Mouse (Mus musculus): Measurements from ENCODE around the gene Tpk1. TPM values are rescaled to one million over a fixed set of nuclear protein-coding genes. Genes with fewer than 3 reads are reported as not detected.
"Not testable (repeated sequence)": the region's sequence is repeated elsewhere in the genome, so short reads cannot be mapped to it uniquely, and the experiment has no call there.

Gene Tpk1
- polyA plus RNA-seq, 1 experiment from 2014 or later = 4.9 TPM

- no peak overlapping the region for H3K27ac ChIP-seq
- H3K9ac ChIP-seq = no peak overlapping the region
- H3K9me3 ChIP-seq = no peaks in the 10 kb centered on the region
- H3K4me2 ChIP-seq = no peak overlapping the region
- no peaks in the 10 kb centered on the region for H3K27me3 ChIP-seq
- ATAC-seq (ENCODE audit: low FRiP score) = no peak
- 88% methylated on average over 11 of the region's 11 CpGs for WGBS
- H3K36me3 ChIP-seq (replicated peaks) = no peaks in the 10 kb centered on the region
- no peak overlapping the region for H3K4me3 ChIP-seq (replicated peaks)
- no peaks in the 10 kb centered on the region for H3K4me1 ChIP-seq
Measured at GRCm38 (mm10) chr6:43636980-43637638, 29.0 kb downstream of the Tpk1 start.

DNA sequence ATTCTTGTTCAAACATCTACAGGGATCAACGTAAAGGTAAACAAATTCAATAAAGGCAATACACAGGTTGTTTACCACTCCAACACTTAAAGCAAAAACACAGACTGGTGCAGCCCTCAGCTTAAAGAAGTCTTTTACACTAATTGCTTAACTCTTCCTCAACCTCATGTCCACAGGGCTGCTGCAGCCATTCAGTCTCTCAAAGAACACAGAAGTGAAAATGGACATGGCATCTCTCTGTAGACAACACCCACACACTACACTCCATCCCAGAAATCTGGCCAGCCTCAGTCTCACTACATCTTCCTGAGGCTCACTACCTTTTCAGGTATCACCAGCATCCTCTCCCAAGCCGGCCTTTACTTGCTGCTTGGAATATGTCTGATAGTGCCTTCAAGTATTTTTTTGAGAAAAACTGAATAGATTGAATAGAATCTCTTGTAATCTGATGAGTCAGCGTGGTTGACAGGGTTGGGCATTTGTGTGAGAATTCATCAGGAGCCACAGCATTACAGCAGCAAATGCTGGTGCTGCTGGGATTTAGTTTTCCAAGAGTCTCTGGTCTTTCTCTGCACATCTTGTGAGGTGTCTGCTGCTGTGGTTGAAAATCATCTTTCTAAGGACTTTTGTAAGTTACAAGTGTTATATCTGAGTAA, 32.6 kb downstream of the Tpk1 start:
- no peaks in the 10 kb centered on the region for H3K4me1 ChIP-seq
- 88% methylated on average over 3 of the region's 3 CpGs for WGBS
- ATAC-seq (ENCODE audit: low FRiP score) = no peak
- H3K9ac ChIP-seq = no peak overlapping the region
- no peak overlapping the region for H3K4me3 ChIP-seq (replicated peaks)
- no peaks in the 10 kb centered on the region for H3K36me3 ChIP-seq (replicated peaks)
- H3K27me3 ChIP-seq = no peaks in the 10 kb centered on the region
- H3K27ac ChIP-seq = no peak overlapping the region
- H3K4me2 ChIP-seq = no peak overlapping the region
- H3K9me3 ChIP-seq = no peaks in the 10 kb centered on the region

- H3K9me3 ChIP-seq = no peaks in the 10 kb centered on the region
- H3K9ac ChIP-seq = no peak overlapping the region
- no peaks in the 10 kb centered on the region for H3K4me1 ChIP-seq
- H3K4me3 ChIP-seq (replicated peaks) = no peak overlapping the region
- no peak overlapping the region for H3K4me2 ChIP-seq
- H3K27me3 ChIP-seq = no peaks in the 10 kb centered on the region
- no peak for ATAC-seq (ENCODE audit: low FRiP score)
- no peak overlapping the region for H3K27ac ChIP-seq
- H3K36me3 ChIP-seq (replicated peaks) = no peaks in the 10 kb centered on the region
Measured at GRCm38 (mm10) chr6:43632871-43633270, 33.2 kb downstream of the Tpk1 start.

DNA sequence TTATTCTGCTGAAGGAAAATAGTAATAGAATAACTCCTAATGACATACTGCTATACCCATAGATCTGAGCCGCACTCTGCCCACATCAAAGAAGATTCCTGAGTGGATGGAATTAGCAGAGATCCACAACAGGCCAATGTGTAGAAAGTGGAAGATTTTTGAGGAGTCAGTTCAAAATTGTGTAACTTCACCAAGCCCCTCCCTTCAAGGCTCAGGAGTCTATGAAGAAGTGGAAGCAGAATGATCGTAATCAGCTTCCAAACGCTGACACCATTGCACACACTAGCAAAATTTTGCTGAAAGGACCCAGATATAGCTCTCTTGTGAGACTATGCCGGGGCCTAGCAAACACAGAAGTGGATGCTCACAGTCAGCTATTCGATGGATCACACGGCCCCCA, 42.6 kb downstream of the Tpk1 start:
- not testable (repeated sequence) for H3K9ac ChIP-seq; ATAC-seq (ENCODE audit: low FRiP score); H3K27me3 ChIP-seq; H3K4me3 ChIP-seq (replicated peaks); H3K4me2 ChIP-seq; H3K9me3 ChIP-seq; H3K36me3 ChIP-seq (replicated peaks); H3K27ac ChIP-seq; H3K4me1 ChIP-seq
- WGBS = 93% methylated on average over 6 of the region's 6 CpGs

DNA sequence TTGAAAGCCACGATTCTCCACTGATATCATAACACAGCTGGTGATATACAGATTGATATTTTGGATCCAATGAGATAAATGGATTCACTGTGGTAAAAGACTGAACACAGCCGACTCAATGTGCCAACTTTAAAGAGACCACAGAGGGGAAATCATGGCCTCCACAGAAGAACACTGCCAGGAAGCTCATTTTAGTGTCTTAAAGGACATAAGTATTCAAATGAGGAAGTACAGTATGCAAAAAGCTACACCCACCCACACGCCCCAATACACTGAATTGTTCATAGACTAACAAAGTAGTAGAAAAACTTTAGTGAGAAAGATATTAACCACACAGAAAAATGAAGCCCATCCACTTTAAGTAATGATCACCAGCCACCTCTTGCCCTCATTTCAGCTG, 46.8 kb downstream of the Tpk1 start:
- ATAC-seq (ENCODE audit: low FRiP score) = no peak
- Histone ChIP-seq H3K36me3 (replicated peaks) (no peaks in the 10 kb centered on the region), H3K9me3 (no peaks in the 10 kb centered on the region), H3K4me2 (no peak overlapping the region), H3K27ac (no peak overlapping the region), H3K4me1 (no peaks in the 10 kb centered on the region), H3K4me3 (replicated peaks) (no peak overlapping the region), H3K9ac (no peak overlapping the region), H3K27me3 (no peaks in the 10 kb centered on the region)
- WGBS = 82% methylated on average over 3 of the region's 3 CpGs

- 81% methylated on average over 2 of the region's 2 CpGs for WGBS
Measured at GRCm38 (mm10) chr6:43611770-43612169, 54.3 kb downstream of the Tpk1 start.

DNA sequence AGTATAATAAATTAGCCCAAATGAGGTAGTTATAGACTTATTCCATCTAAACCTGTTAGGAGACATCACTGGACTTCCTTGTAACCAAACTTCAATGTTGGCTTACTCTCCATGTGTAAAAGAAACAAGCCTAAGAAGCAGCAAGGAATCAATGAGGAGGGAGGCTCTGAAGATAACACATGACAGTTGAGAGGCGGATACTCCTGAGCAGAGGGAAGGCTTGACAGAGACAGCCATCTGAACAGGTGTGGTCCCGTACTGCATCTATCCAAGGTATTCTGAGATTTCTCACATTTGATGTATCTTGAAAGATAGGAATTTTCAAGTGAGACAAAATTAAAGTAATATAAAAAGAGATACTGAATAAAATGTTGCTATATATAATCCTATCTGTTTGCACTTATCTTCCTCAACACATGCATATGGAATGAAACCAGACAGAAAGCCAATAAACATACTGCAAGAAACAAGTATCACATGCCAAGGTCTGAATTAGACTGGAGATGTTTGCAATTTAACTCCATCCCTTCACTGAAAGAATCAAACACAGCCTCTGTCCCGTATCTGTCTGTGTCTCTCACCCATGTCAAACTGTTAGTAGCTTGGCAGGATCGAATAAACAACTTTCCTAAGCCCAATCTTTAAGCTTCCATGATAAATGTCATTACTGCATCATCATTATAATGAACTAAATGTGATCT, 75.1 kb downstream of the Tpk1 start:
- ATAC-seq (ENCODE audit: low FRiP score) = no peak
- Histone ChIP-seq H3K4me2 (no peak overlapping the region), H3K27ac (no peak overlapping the region), H3K27me3 (no peaks in the 10 kb centered on the region), H3K4me3 (replicated peaks) (no peak overlapping the region), H3K36me3 (replicated peaks) (no peaks in the 10 kb centered on the region), H3K9me3 (no peaks in the 10 kb centered on the region), H3K4me1 (no peaks in the 10 kb centered on the region), H3K9ac (no peak overlapping the region)
- WGBS = 79% methylated on average over 4 of the region's 4 CpGs

More at GRCm38 (mm10) chr6:43611770-43612169, 54.3 kb downstream of the Tpk1 start:
- H3K9ac ChIP-seq = no peak overlapping the region
- H3K4me3 ChIP-seq (replicated peaks) = no peak overlapping the region
- no peak overlapping the region for H3K27ac ChIP-seq
- no peaks in the 10 kb centered on the region for H3K27me3 ChIP-seq
- H3K4me1 ChIP-seq = no peaks in the 10 kb centered on the region
- ATAC-seq (ENCODE audit: low FRiP score) = no peak
- H3K4me2 ChIP-seq = no peak overlapping the region
- no peaks in the 10 kb centered on the region for H3K36me3 ChIP-seq (replicated peaks)
- no peaks in the 10 kb centered on the region for H3K9me3 ChIP-seq

- Histone ChIP-seq H3K36me3 (replicated peaks) (no peaks in the 10 kb centered on the region), H3K27ac (no peak overlapping the region), H3K4me3 (replicated peaks) (no peak overlapping the region), H3K27me3 (no peaks in the 10 kb centered on the region), H3K9me3 (no peaks in the 10 kb centered on the region), H3K4me2 (no peak overlapping the region), H3K9ac (no peak overlapping the region), H3K4me1 (no peaks in the 10 kb centered on the region)
- ATAC-seq (ENCODE audit: low FRiP score) = no peak
- WGBS = 85% methylated on average over 2 of the region's 2 CpGs
Measured at GRCm38 (mm10) chr6:43585274-43585673, 80.8 kb downstream of the Tpk1 start.

DNA sequence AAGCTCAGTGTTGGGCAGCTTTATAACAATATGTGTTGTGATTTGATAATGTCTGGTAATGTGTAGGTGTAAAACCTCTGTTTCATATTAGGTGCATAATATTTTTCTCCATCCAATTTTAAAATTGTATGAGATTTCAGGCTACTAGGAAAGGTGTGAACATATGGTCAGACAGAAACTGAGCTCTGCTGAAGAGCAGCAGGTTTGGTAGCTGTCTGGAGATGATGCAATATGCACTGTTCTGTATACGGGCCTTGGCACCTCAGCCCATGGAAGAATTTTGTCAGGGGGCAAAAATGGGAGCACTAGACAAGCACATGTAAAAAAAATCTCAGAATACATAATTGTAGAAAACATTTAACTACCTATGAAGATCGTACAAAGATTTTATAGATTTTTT, 84.3 kb downstream of the Tpk1 start:
- Histone ChIP-seq H3K36me3 (replicated peaks) (no peaks in the 10 kb centered on the region), H3K9me3 (no peaks in the 10 kb centered on the region), H3K4me2 (no peak overlapping the region), H3K4me1 (no peaks in the 10 kb centered on the region), H3K27me3 (no peaks in the 10 kb centered on the region), H3K9ac (no peak overlapping the region), H3K27ac (no peak overlapping the region), H3K4me3 (replicated peaks) (no peak overlapping the region)
- ATAC-seq (ENCODE audit: low FRiP score) = no peak
- 89% methylated on average over 2 of the region's 2 CpGs for WGBS

DNA sequence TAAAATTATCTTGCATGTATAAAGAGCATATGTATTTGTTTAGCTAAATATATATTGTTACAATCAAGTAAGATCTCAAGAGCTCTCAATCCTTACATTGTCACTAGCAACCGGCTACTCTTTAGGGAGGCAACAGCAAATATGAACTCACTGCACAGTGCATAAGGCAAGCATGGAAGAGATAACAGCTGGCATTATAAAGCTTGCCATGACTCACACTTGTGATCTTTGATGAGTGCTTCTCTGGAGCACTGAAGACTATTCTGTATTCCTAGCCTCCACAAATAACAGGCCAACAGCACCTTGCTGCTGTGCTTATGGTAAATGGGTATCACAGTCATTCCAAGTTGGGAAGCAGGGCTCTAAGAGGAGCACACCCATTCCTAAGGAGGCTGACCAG, 98.2 kb downstream of the Tpk1 start:
- H3K9me3 ChIP-seq = no peaks in the 10 kb centered on the region

DNA sequence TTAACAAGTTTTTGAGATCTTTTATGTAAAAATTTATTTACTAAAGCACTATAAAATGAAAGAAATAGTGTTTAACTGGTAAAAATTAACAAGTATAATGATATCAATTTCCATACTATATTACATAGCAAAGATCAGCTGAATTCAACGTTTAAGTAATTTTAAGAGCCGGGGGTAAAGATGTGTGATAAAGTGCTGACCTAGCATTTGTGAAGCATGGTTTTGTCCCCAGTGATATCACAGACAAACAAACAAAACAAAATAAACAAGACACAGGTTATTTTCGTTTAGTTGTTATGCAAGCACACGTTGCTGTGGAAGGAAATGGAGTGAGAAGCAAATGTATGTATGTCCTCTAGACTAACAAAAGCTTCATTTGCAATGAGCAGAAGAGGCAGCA, 103.6 kb downstream of the Tpk1 start:
- no peaks in the 10 kb centered on the region for H3K27me3 ChIP-seq
- no peak for ATAC-seq (ENCODE audit: low FRiP score)
- WGBS = 83% methylated on average over 4 of the region's 4 CpGs
- no peak overlapping the region for H3K4me2 ChIP-seq
- H3K9me3 ChIP-seq = no peaks in the 10 kb centered on the region
- no peak overlapping the region for H3K4me3 ChIP-seq (replicated peaks)
- no peaks in the 10 kb centered on the region for H3K36me3 ChIP-seq (replicated peaks)
- no peak overlapping the region for H3K9ac ChIP-seq
- no peak overlapping the region for H3K27ac ChIP-seq
- no peaks in the 10 kb centered on the region for H3K4me1 ChIP-seq

More for the DNA sequence above, 98.2 kb downstream of the Tpk1 start:
- no peak for ATAC-seq (ENCODE audit: low FRiP score)
- no peaks in the 10 kb centered on the region for H3K4me1 ChIP-seq
- H3K4me3 ChIP-seq (replicated peaks) = no peak overlapping the region
- H3K36me3 ChIP-seq (replicated peaks) = no peaks in the 10 kb centered on the region
- no peak overlapping the region for H3K4me2 ChIP-seq
- no peak overlapping the region for H3K27ac ChIP-seq
- H3K27me3 ChIP-seq = no peaks in the 10 kb centered on the region
- 97% methylated on average over 1 of the region's 1 CpGs for WGBS
- no peak overlapping the region for H3K9ac ChIP-seq

DNA sequence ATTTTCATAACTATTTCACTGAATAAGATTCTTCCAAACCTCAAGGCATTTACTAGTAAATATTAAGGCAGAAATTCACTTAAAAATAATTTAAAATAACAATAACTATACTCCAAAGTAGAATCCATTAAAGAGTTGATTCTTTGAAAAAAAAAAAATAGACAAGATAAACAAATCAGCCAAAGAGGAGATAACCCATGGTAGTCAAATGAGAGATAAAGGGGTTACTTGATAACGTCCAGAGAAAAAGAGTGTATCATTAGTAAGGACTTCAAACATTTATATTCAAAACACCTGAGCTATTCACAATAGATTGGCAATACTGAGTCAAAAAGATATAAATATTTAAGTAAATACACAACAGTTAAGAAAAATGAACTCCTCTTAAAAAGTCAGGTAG, 114.7 kb downstream of the Tpk1 start:
- Histone ChIP-seq H3K27ac (no peak overlapping the region), H3K36me3 (replicated peaks) (no peaks in the 10 kb centered on the region), H3K4me1 (no peaks in the 10 kb centered on the region), H3K4me3 (replicated peaks) (no peak overlapping the region), H3K9ac (no peak overlapping the region), H3K4me2 (no peak overlapping the region), H3K9me3 (no peaks in the 10 kb centered on the region), H3K27me3 (no peaks in the 10 kb centered on the region)
- 86% methylated on average over 1 of the region's 1 CpGs for WGBS
- ATAC-seq (ENCODE audit: low FRiP score) = no peak

GRCm38 (mm10) chr6:43546537-43546936, 119.5 kb downstream of the Tpk1 start:
- H3K4me3 ChIP-seq (replicated peaks) = no peak overlapping the region
- no peak overlapping the region for H3K9ac ChIP-seq
- H3K36me3 ChIP-seq (replicated peaks) = no peaks in the 10 kb centered on the region
- no peak overlapping the region for H3K4me2 ChIP-seq
- H3K27ac ChIP-seq = no peak overlapping the region
- no peaks in the 10 kb centered on the region for H3K9me3 ChIP-seq
- no peaks in the 10 kb centered on the region for H3K4me1 ChIP-seq
- WGBS = 90% methylated on average over 1 of the region's 1 CpGs
- H3K27me3 ChIP-seq = no peaks in the 10 kb centered on the region
- no peak for ATAC-seq (ENCODE audit: low FRiP score)

All from forebrain, embryonic 12.5 days (tissue).